Mouse (Mus musculus): Measurements from ENCODE around the gene Olfr96.
A peak's percentile ranks its signal among the peaks of the same experiment; 100 is the strongest.

Olfr96 gene

DNA sequence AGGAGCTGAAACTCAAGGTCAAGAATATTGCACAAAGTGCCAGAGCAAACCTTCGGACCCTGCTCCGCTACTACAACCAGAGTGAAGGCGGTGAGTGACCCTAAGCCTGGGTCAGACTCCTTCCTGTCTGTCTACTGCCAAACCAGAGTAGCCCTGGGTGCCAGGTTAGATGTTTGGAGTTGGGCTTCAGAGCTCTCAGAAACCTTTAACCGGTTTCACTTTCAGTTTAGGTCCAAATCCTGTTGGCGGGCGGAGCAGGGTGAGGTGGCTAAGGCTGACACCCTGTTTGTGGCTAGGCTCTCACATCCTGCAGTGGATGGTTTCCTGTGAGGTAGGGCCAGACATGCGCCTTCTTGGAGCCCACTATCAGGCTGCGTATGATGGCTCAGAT is 50.8 kb downstream of the Olfr96 start:
- peak; percentile 19 to 21 for DNase-seq (ENCODE audit: low spot score in 2 of 2)

DNA sequence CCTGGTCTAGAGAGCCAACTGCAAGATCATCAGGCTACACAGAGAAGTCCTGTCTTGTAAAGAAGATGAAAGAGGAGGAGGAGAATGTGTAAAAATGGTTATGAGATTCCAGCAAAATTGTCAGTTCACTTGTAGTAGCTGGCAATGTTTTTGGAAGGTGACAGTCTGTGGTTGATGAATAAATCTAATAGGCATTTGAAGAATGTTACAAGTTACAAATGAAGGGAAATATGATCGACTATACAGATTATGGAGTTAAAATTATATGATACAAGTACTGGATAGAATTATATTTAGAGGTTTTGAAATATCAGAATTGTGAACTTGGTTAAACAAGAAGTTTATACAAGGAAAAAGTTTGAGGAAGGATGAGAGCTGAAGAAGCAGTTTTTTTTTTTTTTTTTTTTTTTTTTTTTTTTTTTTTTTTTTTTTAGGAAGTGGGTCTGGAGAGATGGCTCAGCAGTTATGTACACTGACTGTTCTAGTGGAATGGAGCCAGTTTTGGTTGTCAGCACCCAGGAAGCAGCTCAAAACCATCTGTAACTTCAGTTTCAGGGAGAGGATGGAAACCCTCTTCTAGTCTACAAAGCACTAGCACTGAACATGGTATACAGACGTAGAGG is 55.8 kb downstream of the Olfr96 start:
- no peak for DNase-seq (ENCODE audit: low spot score in 2 of 2)

All from right cerebral cortex, postnatal 10 days (tissue).